Mouse (Mus musculus): ENCODE data around the gene Mief2. TPM values are rescaled to one million over a fixed set of nuclear protein-coding genes. Genes with fewer than 3 reads are reported as not detected.
A peak's percentile ranks its signal among the peaks of the same experiment; 100 is the strongest.

The Mief2 gene
- polyA plus RNA-seq, 1 experiment from 2014 or later = 8.5 TPM

DNA sequence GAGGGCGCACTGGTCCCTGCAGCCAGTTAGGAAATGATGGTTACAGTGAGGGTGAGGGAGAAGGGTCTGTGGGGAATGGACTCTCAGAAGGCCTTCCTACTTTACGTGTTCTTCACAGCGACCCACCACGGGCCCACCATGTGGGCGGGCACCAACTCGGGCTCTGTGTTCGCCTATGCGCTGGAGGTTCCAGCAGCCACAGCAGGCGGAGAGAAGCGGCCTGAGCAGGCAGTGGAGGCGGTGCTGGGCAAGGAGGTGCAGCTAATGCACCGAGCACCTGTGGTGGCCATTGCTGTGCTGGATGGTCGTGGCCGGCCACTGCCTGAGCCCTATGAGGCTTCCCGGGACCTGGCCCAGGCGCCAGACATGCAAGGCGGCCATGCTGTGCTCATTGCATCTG is 17.0 kb upstream of the Mief2 start:
- H3K4me2 ChIP-seq (replicated peaks; ENCODE audit: low read depth) = no peak overlapping the region
- no peak for ATAC-seq (ENCODE audit: low FRiP score, low TSS enrichment)
- H3K9me3 ChIP-seq (ENCODE audit: control insufficient read depth, low read length) = no peaks in the 10 kb centered on the region
- 93% methylated on average over 17 of the region's 17 CpGs for WGBS
- 0 out of 2 replicates have a peak, but pooled peaks cover 3% of the 10 kb centered on the region for H3K4me1 ChIP-seq (replicated peaks; ENCODE audit: control insufficient read depth, insufficient read depth)
- TF ChIP-seq CTCF (IDR thresholded peaks at IDR 0.05; ENCODE audit: low read depth) = no peak
- no peak overlapping the region for H3K9ac ChIP-seq (ENCODE audit: low read length)
- H3K27ac ChIP-seq (replicated peaks) = no peak overlapping the region
- DNase-seq (ENCODE audit: low spot score) = no peak
- H3K4me3 ChIP-seq (ENCODE audit: low read depth, low read length) = no peak overlapping the region
- no peaks in the 10 kb centered on the region for H3K27me3 ChIP-seq (ENCODE audit: control insufficient read depth, insufficient read depth, low read length)
- peaks cover 81% of the 10 kb centered on the region for H3K36me3 ChIP-seq (ENCODE audit: control insufficient read depth, insufficient read depth, low read length)

DNA sequence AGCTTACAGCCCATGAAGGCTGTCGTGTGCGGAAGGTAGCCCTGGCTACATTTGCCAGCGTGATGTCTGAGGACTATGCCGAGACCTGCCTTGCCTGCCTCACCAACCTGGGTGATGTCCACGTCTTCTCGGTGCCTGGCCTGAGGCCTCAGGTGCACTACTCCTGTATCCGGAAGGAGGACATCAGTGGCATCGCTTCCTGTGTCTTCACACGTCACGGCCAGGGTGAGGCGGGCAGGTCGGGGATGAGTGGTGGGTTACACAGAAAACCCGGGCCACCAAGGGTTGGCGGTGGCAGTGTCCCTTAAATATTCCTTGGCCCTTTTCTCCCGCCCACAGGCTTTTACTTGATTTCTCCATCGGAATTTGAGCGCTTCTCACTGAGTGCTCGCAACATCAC is 16.2 kb upstream of the Mief2 start:
- DNase-seq (ENCODE audit: low spot score) (no peak), ATAC-seq (ENCODE audit: low FRiP score, low TSS enrichment) (no peak)
- Histone ChIP-seq H3K36me3 (ENCODE audit: control insufficient read depth, insufficient read depth, low read length) (peaks cover 85% of the 10 kb centered on the region), H3K4me3 (ENCODE audit: low read depth, low read length) (no peak overlapping the region), H3K9me3 (ENCODE audit: control insufficient read depth, low read length) (no peaks in the 10 kb centered on the region), H3K4me2 (replicated peaks; ENCODE audit: low read depth) (no peak overlapping the region), H3K4me1 (replicated peaks; ENCODE audit: control insufficient read depth, insufficient read depth) (0 out of 2 replicates have a peak, but pooled peaks cover 3% of the 10 kb centered on the region), H3K9ac (ENCODE audit: low read length) (no peak overlapping the region), H3K27me3 (ENCODE audit: control insufficient read depth, insufficient read depth, low read length) (no peaks in the 10 kb centered on the region), H3K27ac (replicated peaks) (no peak overlapping the region)
- no peak for TF ChIP-seq EP300 (optimal IDR thresholded peaks at IDR 0.05)
- no peak for TF ChIP-seq CTCF (IDR thresholded peaks at IDR 0.05; ENCODE audit: low read depth)
- WGBS = 92% methylated on average over 18 of the region's 18 CpGs

DNA sequence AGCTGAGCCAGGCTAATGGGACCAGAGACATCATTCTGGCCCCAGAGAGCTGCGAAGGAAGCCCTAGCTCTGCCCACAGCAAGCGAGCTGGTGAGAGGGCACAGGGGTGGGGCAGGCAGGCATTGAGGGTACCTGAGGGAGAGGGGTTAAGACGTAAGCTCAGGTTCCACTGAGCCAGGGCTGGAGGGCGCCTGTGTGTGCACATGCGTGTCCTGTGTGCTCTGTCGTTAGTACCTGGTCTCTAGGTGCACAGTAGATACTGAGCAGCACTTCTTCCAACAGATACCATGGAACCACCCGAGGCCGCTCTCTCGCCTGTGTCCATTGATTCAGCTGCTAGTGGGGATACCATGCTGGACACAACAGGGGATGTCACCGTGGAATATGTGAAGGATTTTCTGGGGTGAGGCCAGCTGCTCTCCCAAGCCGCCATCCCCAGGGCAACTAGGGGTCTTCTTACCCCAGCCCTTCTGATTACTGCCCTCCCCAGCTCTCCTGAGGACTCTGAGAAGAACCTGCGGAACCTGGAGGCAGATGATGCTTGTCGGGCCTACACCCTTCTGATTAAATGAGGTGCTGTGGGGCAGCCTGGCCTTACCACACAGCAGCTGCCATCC is 15.5 kb upstream of the Mief2 start:
- Histone ChIP-seq H3K9me3 (ENCODE audit: control insufficient read depth, low read length) (no peaks in the 10 kb centered on the region), H3K4me2 (replicated peaks; ENCODE audit: low read depth) (no peak overlapping the region), H3K9ac (ENCODE audit: low read length) (no peak overlapping the region), H3K27me3 (ENCODE audit: control insufficient read depth, insufficient read depth, low read length) (no peaks in the 10 kb centered on the region), H3K4me1 (replicated peaks; ENCODE audit: control insufficient read depth, insufficient read depth) (no peaks in the 10 kb centered on the region), H3K36me3 (ENCODE audit: control insufficient read depth, insufficient read depth, low read length) (peaks cover 86% of the 10 kb centered on the region), H3K27ac (replicated peaks) (no peak overlapping the region), H3K4me3 (ENCODE audit: low read depth, low read length) (no peak overlapping the region)
- DNase-seq (ENCODE audit: low spot score) (no peak), ATAC-seq (ENCODE audit: low FRiP score, low TSS enrichment) (no peak)
- TF ChIP-seq CTCF (IDR thresholded peaks at IDR 0.05; ENCODE audit: low read depth) = no peak
- TF ChIP-seq EP300 (optimal IDR thresholded peaks at IDR 0.05) = no peak
- 91% methylated on average over 13 of the region's 13 CpGs for WGBS

DNA sequence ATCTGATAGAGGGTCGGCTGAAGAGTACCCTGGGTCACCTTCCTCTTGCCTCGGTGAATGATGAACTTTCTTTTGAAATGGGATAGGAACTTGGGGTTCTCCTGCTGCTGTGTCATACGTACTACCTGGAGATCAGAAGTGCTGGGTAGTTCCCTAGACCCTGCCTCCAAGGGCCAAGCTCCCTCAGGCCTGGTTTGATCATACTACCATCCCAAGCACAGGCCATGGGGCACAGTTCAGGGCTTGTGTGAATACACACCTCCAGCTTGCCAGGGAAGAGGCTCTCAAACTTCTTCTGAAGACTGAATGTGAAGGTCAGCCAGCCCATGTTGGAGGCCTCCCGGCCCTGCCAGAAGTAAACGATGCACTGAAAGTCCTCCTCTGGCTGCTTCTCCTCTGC is 12.4 kb upstream of the Mief2 start:
- DNase-seq (ENCODE audit: low spot score) (no peak), ATAC-seq (ENCODE audit: low FRiP score, low TSS enrichment) (no peak)
- no peaks in the 10 kb centered on the region for H3K27me3 ChIP-seq (ENCODE audit: control insufficient read depth, insufficient read depth, low read length)
- no peaks in the 10 kb centered on the region for H3K9me3 ChIP-seq (ENCODE audit: control insufficient read depth, low read length)
- H3K4me2 ChIP-seq (replicated peaks; ENCODE audit: low read depth) = no peak overlapping the region
- TF ChIP-seq EP300 (optimal IDR thresholded peaks at IDR 0.05) (no peak), CTCF (IDR thresholded peaks at IDR 0.05; ENCODE audit: low read depth) (no peak)
- no peak overlapping the region for H3K9ac ChIP-seq (ENCODE audit: low read length)
- WGBS = 85% methylated on average over 5 of the region's 5 CpGs
- peaks cover 80% of the 10 kb centered on the region for H3K36me3 ChIP-seq (ENCODE audit: control insufficient read depth, insufficient read depth, low read length)
- H3K4me3 ChIP-seq (ENCODE audit: low read depth, low read length) = no peak overlapping the region
- no peak overlapping the region for H3K27ac ChIP-seq (replicated peaks)
- H3K4me1 ChIP-seq (replicated peaks; ENCODE audit: control insufficient read depth, insufficient read depth) = no peaks in the 10 kb centered on the region

- H3K27ac ChIP-seq (replicated peaks) = no peak overlapping the region
- H3K9me3 ChIP-seq (ENCODE audit: control insufficient read depth, low read length) = no peaks in the 10 kb centered on the region
- H3K4me2 ChIP-seq (replicated peaks; ENCODE audit: low read depth) = no peak overlapping the region
- H3K4me1 ChIP-seq (replicated peaks; ENCODE audit: control insufficient read depth, insufficient read depth) = no peaks in the 10 kb centered on the region
- ATAC-seq (ENCODE audit: low FRiP score, low TSS enrichment) (no peak), DNase-seq (ENCODE audit: low spot score) (no peak)
- H3K9ac ChIP-seq (ENCODE audit: low read length) = no peak overlapping the region
- TF ChIP-seq CTCF (IDR thresholded peaks at IDR 0.05; ENCODE audit: low read depth) = no peak
- TF ChIP-seq EP300 (optimal IDR thresholded peaks at IDR 0.05) = no peak
- no peak overlapping the region for H3K4me3 ChIP-seq (ENCODE audit: low read depth, low read length)
- no peaks in the 10 kb centered on the region for H3K27me3 ChIP-seq (ENCODE audit: control insufficient read depth, insufficient read depth, low read length)
- H3K36me3 ChIP-seq (ENCODE audit: control insufficient read depth, insufficient read depth, low read length) = peaks cover 72% of the 10 kb centered on the region
- WGBS = 46% methylated on average over 5 of the region's 5 CpGs
These were observed 8.9 kb upstream of the Mief2 start for GRCm38 (mm10) chr11:60719263-60719662.

DNA sequence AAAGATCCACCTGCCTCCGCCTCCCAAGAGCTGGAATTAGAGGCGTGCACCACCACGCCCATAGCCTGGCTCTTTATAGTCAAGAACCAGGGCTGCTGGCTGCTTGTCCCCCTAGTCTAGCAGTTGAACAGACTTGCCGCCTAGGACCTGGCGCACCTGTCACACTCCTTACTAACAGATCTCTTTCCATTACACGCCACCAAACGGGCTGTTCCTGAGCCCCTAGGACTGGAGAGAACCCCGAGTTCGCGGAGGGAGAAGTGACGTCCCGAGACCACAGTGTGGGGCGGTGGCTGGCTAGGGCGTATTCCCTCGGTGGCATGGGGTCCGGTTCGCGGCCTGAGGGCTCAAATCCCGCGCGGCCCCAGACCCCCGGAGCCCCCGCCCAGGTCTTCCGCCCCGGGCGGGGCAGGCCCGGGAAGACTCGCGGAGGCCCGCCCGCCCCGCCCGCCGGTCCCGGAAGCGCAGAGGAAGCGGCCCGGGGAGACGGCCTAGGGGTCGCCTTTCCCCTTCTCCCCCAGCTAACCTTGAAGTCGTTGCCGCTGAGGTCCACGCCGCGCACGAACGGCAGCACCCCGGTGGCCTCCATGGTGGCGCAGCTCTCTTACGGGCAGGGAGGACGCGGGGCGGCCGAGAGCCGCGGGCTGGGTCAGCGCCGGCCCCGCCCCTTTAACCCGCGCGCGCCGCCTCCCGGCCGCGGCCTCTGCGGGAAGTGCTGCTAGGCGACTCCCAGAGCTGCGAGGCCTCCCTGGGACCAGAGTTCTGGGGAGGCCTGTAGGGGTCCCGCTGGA is 1.4 kb upstream of the Mief2 start, which contains the start of gene Flii:
Gene Flii (minus strand): TSS at position 663 of the 791 bp plus-strand sequence.
- no peaks in the 10 kb centered on the region; the same call in 1 of the 2 replicates for H3K4me1 ChIP-seq (replicated peaks; ENCODE audit: control insufficient read depth, insufficient read depth)
- DNase-seq (ENCODE audit: low spot score) = peak; percentile 90
- no peaks in the 10 kb centered on the region for H3K27me3 ChIP-seq (ENCODE audit: control insufficient read depth, insufficient read depth, low read length)
- peak within 1 kb of the TSS; percentile 92 for H3K9ac ChIP-seq (ENCODE audit: low read length)
- H3K27ac ChIP-seq (replicated peaks) = peak within 1 kb of the TSS; percentile 92
- peak within 1 kb of the TSS; percentile 85 for H3K4me3 ChIP-seq (ENCODE audit: low read depth, low read length)
- TF ChIP-seq EP300 (optimal IDR thresholded peaks at IDR 0.05) = no peak
- peak; percentile 72 for TF ChIP-seq CTCF (IDR thresholded peaks at IDR 0.05; ENCODE audit: low read depth)
- H3K4me2 ChIP-seq (replicated peaks; ENCODE audit: low read depth) = peak within 1 kb of the TSS; percentile 71
- WGBS = under 1% methylated on average over 63 of the region's 71 CpGs
- ATAC-seq (ENCODE audit: low FRiP score, low TSS enrichment) = peak; percentile 80
- H3K9me3 ChIP-seq (ENCODE audit: control insufficient read depth, low read length) = no peaks in the 10 kb centered on the region
- peaks cover 27% of the 10 kb centered on the region for H3K36me3 ChIP-seq (ENCODE audit: control insufficient read depth, insufficient read depth, low read length)

All from stomach, postnatal 0 days (tissue).